ENCODE assay signal across 17 mouse cellular contexts in the genomic region with DNA sequence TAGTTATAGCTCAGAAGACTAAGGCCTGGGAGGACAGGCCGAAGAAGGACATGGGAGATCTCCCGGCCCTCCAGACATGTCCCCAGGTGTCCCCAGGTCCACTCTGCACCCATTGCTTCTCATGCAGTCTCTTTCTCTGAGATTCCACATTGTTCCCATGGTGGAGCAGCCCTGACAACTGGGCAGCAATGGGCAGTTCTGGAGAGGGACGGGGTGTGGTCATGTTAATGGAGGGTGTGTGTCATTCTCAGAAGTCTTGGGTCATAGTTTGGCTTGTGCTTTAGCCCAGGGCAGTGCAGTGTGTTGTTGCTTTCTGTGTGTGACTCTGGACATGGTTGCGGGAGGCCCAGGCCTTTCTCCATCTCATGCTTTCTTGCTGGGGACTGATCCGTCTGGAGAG. TPM values are rescaled to one million over a fixed set of nuclear protein-coding genes. Genes with fewer than 3 reads are reported as not detected.
A peak's percentile ranks its signal among the peaks of the same experiment; 100 is the strongest.
DNase-seq lines count a peak whose midpoint lies in the region.
"Had no signal": no experiment of that assay in that cellular context is flagged by ENCODE, and none has a peak within 500 bp of the region (broad histone marks: within the 10 kb centered on the region; RNA-seq: fewer than 3 reads in every experiment).

No protein-coding gene starts in this region.

- intact Hi-C loops in heart, postnatal 36 days (cut with DNase I): no loop called here

- DNase-seq in adrenal gland, postnatal 14 days: peak; percentile 14
- no peak for DNase-seq in adrenal gland, postnatal 36 days
- peak; percentile 91 for DNase-seq in heart, adult 11 months
- DNase-seq in heart, postnatal 36 days: no peak
- DNase-seq in skeletal muscle tissue, adult 2 months (ENCODE audit: low read depth, low spot score): peak; percentile 39
- DNase-seq in layer of hippocampus, adult 11-12 months (ENCODE audit: low spot score): no peak
- DNase-seq: adrenal gland, adult 2 months; adrenal gland, postnatal 10 days; B cell, adult 2 months; cerebellum, adult 11-12 months; cerebellum, adult 9-10 months; cerebellum, postnatal 10 days; cerebellum, postnatal 25 days; forebrain, postnatal 0 days had no signal

RNA-seq across cellular contexts. Expression of a gene that starts 3.7 kb away (rescaled TPM):
- total RNA-seq in adrenal gland, postnatal 14 days (2021): not detected in 2 replicates
- total RNA-seq in adrenal gland, postnatal 36 days (2021): not detected
- not detected for total RNA-seq in heart, postnatal 36 days (2021)
- total RNA-seq: adrenal gland, postnatal 10 days; adrenal gland, postnatal 4 days; CH12.LX; forebrain, postnatal 0 days; G1E had no signal

RNA-seq across cellular contexts. Expression of a gene that starts 15.9 kb away (rescaled TPM):
- total RNA-seq in adrenal gland, postnatal 14 days (2021): 54.4 and 97.6 TPM in 2 replicates
- total RNA-seq in adrenal gland, postnatal 36 days (2021): 100 to 1,000 TPM in 1 of 2 experiments, 10 to 100 TPM in 1; 57.8 to 136 TPM
- total RNA-seq in heart, postnatal 36 days (2021): 10 to 100 TPM; 73.7 to 76.3 TPM

RNA-seq across cellular contexts. Expression of a gene that starts 46.6 kb away (rescaled TPM):
- total RNA-seq in adrenal gland, postnatal 14 days (2021): not detected in 2 replicates
- not detected for total RNA-seq in adrenal gland, postnatal 36 days (2021)
- not detected for total RNA-seq in heart, postnatal 36 days (2021)
- total RNA-seq: adrenal gland, adult 2 months; adrenal gland, postnatal 10 days; adrenal gland, postnatal 4 days; CH12.LX; G1E had no signal

Comparison
In these comparisons a context has a peak if more than half of its experiments do, and no peak if none do; other contexts are left out.
1. DNase-seq: peak in adrenal gland, postnatal 14 days (single experiment), heart, adult 11 months (single experiment) and skeletal muscle tissue, adult 2 months (single experiment); none in adrenal gland, postnatal 36 days (0 of 2), heart, postnatal 36 days (0 of 2) and layer of hippocampus, adult 11-12 months (single experiment).